Mouse (Mus musculus) R1 (cell line): ENCODE measurements around the gene Aplnr.
A peak's percentile ranks its signal among the peaks of the same experiment; 100 is the strongest.

Experiments used
- DNase-seq: peaks from one replicate; pipeline ENCODE4 v3.0.0-alpha.2; 2018; ENCODE audit warnings: low read depth, low spot score

Aplnr gene

GRCm38 (mm10) chr2:85136089-85136488 is at the start of gene Aplnr:
TSS of gene Aplnr (plus strand) at chr2:85136225.
- DNase-seq = peak; percentile 60

- DNase-seq = peak; percentile 29
Measured at GRCm38 (mm10) chr2:85088716-85089646, 47.0 kb upstream of the Aplnr start.

- DNase-seq = no peak
Measured at GRCm38 (mm10) chr2:85091325-85091724, 44.7 kb upstream of the Aplnr start.

DNA sequence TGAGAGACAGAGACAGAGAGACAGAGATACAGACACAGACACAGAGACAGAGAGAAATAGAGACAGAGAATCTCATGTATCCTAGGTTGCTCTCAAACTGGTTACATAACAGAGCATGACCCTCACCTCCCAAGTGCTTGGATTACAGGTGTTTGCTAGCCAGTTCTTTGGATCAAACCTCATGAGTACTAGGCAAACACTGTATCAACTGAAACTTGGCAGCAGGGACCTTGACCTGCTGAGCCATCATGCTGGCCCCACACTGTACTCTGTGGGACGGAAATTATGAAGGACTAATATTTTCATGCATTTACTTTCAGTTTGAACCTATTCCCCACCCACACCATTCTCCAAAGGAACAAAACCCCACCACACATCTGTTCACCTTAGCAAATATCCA is 42.6 kb upstream of the Aplnr start:
- DNase-seq = no peak

GRCm38 (mm10) chr2:85095906-85096305 is 40.1 kb upstream of the Aplnr start:
- no peak for DNase-seq

- DNase-seq = no peak
Measured at GRCm38 (mm10) chr2:85098014-85098413, 38.0 kb upstream of the Aplnr start.

- no peak for DNase-seq
Measured at GRCm38 (mm10) chr2:85098824-85099511, 37.1 kb upstream of the Aplnr start.

DNA sequence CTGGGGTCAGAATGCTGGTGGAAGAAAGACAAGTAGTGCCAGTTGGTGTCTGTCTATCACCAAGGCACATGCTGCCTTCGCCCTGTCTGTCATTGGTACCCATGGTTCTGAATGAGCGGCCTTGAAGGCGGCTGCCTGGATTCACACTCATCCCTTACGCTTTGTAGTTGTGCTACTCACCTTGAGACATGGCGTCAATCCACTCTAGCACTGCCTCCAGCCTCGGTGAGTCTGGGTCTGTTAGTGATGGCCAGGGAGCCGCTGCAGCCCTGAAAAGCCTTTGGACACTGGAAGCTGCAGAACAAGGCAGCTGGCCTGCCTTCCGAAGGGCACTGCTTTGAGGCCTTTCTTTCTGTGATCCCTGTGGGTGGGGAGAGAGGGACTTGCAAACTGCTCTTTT is 32.8 kb upstream of the Aplnr start:
- no peak for DNase-seq

DNA sequence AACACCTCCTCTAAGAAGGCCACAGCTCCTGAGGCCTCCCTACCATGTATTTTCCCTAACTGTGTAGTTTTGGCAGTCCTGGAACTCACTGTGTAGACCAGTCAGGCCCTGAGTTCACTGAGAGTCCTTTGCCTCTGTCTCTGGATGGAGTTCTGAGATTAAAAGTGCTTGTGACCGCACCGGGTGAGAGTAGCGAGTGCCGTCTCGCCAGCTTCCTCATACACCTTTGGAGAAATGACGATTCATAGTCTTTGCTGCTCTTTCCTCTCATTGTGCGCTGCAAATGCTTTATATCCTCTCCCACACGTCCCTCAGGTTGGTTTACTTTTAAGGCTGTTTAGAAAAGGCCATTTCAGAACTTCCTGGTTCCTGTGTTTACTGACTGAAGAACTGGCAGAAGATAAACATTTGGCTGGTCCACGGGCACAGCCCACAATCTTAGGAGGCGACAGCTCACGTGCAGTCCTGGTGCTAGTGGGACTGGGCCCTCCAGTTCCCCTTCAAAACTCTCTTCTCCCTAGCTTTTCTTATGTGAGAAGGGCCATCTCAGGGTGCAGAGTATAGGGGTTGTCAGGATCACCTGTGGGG is 30.5 kb upstream of the Aplnr start:
- DNase-seq = no peak

- no peak for DNase-seq
Measured at GRCm38 (mm10) chr2:85106068-85106790, 29.8 kb upstream of the Aplnr start.

DNA sequence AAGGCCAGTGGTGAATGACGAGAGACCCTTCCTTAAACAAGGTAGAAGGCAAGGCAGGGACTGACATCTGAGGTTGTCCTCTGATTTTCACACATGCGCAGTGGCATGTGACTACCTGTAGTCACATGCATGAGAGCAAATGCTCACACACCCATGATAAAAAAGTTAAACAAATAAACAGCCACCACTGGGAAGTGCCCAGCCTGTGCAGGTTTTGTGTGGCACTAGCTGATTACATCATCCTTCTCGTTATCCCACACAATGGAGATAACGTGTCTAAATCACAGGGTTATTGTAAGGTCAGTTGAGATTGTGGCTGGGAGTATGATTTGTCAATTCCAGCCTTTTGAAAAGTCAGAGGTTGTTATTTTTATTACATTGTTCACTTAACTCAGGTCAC is 29.1 kb upstream of the Aplnr start:
- no peak for DNase-seq

- DNase-seq = no peak
Measured at GRCm38 (mm10) chr2:85110288-85110875, 25.6 kb upstream of the Aplnr start.

DNA sequence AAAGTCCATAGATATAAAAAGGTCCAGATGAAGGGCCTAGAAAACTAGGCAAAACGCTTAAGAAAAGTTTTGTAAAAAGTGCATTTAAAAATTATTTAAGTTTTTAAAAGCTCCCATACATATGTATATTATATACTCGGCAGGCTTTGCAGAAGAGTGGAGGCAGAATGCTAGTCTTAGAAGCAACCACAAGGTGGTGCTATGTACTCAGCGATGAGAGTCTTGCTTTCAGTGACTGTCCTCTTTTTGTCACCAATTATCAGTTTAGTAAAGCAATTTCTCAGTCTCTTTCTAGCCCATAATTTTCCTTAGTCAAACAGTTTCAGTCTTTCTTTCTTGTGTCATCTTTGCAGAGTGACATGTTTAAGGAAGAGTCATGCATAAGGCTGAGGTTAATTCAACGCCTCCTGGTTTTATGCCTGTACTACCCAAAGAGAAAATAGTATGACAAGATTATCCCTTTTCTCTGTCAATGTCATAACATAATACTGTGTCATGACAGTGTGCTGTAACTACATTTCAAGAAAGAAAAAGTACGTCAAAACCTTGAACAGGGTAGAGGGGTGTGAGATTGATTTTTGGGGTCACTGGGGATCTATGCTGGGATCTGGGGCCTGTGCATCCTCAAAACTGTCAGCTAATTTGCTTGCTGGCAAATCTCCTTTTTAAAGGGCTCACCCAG is 12.7 kb upstream of the Aplnr start:
- peak; percentile 49 for DNase-seq

DNA sequence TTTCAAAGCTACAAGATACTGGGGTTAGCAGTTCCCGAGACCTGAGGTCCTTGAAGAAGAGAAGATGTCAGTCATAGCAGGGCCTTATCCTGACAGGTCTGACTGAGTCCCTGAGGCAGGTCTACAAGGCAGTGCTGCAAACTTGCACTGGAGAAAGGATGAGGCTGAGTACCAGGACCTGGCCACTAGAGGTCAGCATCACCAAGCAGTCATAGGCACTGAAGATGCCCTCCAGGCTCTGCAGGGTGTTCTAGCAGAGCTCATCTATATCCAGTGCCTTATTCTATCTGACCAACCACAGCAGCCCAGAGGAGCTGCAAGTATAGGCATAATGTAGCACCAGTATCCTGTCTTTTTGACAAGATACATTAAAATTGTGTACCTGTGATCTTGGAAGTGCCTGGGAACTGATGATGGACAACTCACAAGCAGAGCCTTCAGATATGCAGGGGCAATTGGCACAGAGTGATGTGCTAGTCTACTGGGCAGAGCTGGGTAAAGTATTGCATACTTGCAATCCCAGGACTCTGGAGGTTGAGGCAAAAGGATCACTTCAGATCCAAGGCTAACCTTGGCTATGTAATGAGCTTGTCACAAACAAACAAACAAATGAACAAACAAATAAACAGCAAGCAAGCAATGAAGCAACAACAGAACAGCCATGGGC is 12.0 kb upstream of the Aplnr start:
- DNase-seq = peak; percentile 66

GRCm38 (mm10) chr2:85129496-85129971 is 6.5 kb upstream of the Aplnr start:
- DNase-seq = no peak

GRCm38 (mm10) chr2:85131226-85131625 is 4.8 kb upstream of the Aplnr start:
- DNase-seq = no peak

DNA sequence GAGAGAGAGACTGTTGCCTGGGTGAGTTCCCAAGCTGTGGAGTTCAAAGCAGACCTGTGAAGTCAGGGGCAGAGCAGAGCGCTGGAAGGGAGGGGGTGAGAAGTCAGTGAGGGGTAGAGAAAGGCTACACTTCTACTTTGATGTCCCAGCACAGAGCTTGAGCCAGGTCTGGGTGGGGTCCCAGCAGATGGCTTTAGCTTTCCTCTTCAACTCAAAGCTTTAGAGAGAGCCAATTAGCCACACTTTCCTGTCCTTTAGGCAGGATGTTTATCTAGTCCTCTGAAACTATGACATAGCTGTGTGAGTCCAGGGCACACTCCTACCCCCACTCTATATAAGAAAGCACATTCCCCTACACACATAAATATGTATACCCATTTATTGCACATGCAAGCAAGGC is 4.3 kb upstream of the Aplnr start:
- no peak for DNase-seq

GRCm38 (mm10) chr2:85132204-85132603 is 3.8 kb upstream of the Aplnr start:
- no peak for DNase-seq

- no peak for DNase-seq
Measured at GRCm38 (mm10) chr2:85135099-85135498, 926 bp upstream of the Aplnr start.
